Mouse (Mus musculus): ENCODE results near the gene 2610528J11Rik. TPM values are rescaled to one million over a fixed set of nuclear protein-coding genes. Genes with fewer than 3 reads are reported as not detected.
"Not testable (repeated sequence)": the region's sequence is repeated elsewhere in the genome, so short reads cannot be mapped to it uniquely, and the experiment has no call there.

Gene 2610528J11Rik
- not detected in 2 replicates for total RNA-seq (2015)
- not detected in 2 replicates for total RNA-seq (2017)

GRCm38 (mm10) chr4:118526408-118527334 is at the start of gene 2610528J11Rik:
TSS of gene 2610528J11Rik (plus strand) at chr4:118526999.
- no peak for ATAC-seq (ENCODE audit: poor library complexity, severe bottlenecking)

GRCm38 (mm10) chr4:118489717-118490132 is 37.1 kb upstream of the 2610528J11Rik start, which contains the start of gene Tie1:
TSS of gene Tie1 (minus strand) at chr4:118490061.
- ATAC-seq (ENCODE audit: poor library complexity, severe bottlenecking), result no peak

GRCm38 (mm10) chr4:118490461-118490860 is 36.3 kb upstream of the 2610528J11Rik start:
- ATAC-seq (ENCODE audit: poor library complexity, severe bottlenecking), result no peak

- no peak for ATAC-seq (ENCODE audit: poor library complexity, severe bottlenecking)
Observed at GRCm38 (mm10) chr4:118500171-118500724, 26.6 kb upstream of the 2610528J11Rik start.

- ATAC-seq (ENCODE audit: poor library complexity, severe bottlenecking), result no peak
Observed at GRCm38 (mm10) chr4:118500792-118501191, 26.0 kb upstream of the 2610528J11Rik start.

GRCm38 (mm10) chr4:118505551-118505950 is 21.2 kb upstream of the 2610528J11Rik start:
- no peak for ATAC-seq (ENCODE audit: poor library complexity, severe bottlenecking)

GRCm38 (mm10) chr4:118507171-118507570 is 19.6 kb upstream of the 2610528J11Rik start:
- ATAC-seq (ENCODE audit: poor library complexity, severe bottlenecking), result not testable (repeated sequence)

- no peak for ATAC-seq (ENCODE audit: poor library complexity, severe bottlenecking)
Observed at GRCm38 (mm10) chr4:118509050-118509449, 17.7 kb upstream of the 2610528J11Rik start.

- ATAC-seq (ENCODE audit: poor library complexity, severe bottlenecking), result no peak
Observed at GRCm38 (mm10) chr4:118516699-118517496, 9.9 kb upstream of the 2610528J11Rik start.

- ATAC-seq (ENCODE audit: poor library complexity, severe bottlenecking), result no peak
Observed at GRCm38 (mm10) chr4:118517497-118518146, 9.2 kb upstream of the 2610528J11Rik start.

- peak; percentile 77 for ATAC-seq (ENCODE audit: poor library complexity, severe bottlenecking)
Observed at GRCm38 (mm10) chr4:118518208-118518607, 8.6 kb upstream of the 2610528J11Rik start.

GRCm38 (mm10) chr4:118522248-118522647 is 4.6 kb upstream of the 2610528J11Rik start:
- ATAC-seq (ENCODE audit: poor library complexity, severe bottlenecking), result no peak

- ATAC-seq (ENCODE audit: poor library complexity, severe bottlenecking), result no peak
Observed at GRCm38 (mm10) chr4:118523976-118524375, 2.8 kb upstream of the 2610528J11Rik start.

- peak; percentile 27; the same call in 1 of the 2 replicates for ATAC-seq (ENCODE audit: poor library complexity, severe bottlenecking)
Observed at GRCm38 (mm10) chr4:118525779-118526178, 1.0 kb upstream of the 2610528J11Rik start.

GRCm38 (mm10) chr4:118527335-118527681 is 509 bp downstream of the 2610528J11Rik start:
- ATAC-seq (ENCODE audit: poor library complexity, severe bottlenecking), result no peak

- no peak for ATAC-seq (ENCODE audit: poor library complexity, severe bottlenecking)
Observed at GRCm38 (mm10) chr4:118527720-118528119, 921 bp downstream of the 2610528J11Rik start.

GRCm38 (mm10) chr4:118532663-118533062 is 5.9 kb downstream of the 2610528J11Rik start:
- no peak for ATAC-seq (ENCODE audit: poor library complexity, severe bottlenecking)

- ATAC-seq (ENCODE audit: poor library complexity, severe bottlenecking), result 0 out of 2 replicates have a peak, but pooled peaks have one; percentile 33
Observed at GRCm38 (mm10) chr4:118533156-118533555, 6.4 kb downstream of the 2610528J11Rik start.

- peak; percentile 62 for ATAC-seq (ENCODE audit: poor library complexity, severe bottlenecking)
Observed at GRCm38 (mm10) chr4:118533605-118534004, 6.8 kb downstream of the 2610528J11Rik start.

- ATAC-seq (ENCODE audit: poor library complexity, severe bottlenecking), result no peak
Observed at GRCm38 (mm10) chr4:118535610-118536009, 8.8 kb downstream of the 2610528J11Rik start.

Data from megakaryocyte, adult 5-6 weeks (primary cell).